Mouse (Mus musculus) midbrain, embryonic 16.5 days (tissue): ENCODE measurements around the gene Cited2. TPM values are rescaled to one million over a fixed set of nuclear protein-coding genes. Genes with fewer than 3 reads are reported as not detected.

Source experiments
- ATAC-seq: fragments of 200-750 bp; cut with Nextera tagmentation; 2 replicates; pipeline ENCODE4 v1.8.0; 2017; ENCODE audit warnings: moderate TSS enrichment
- H3K27ac ChIP-seq: fragments of 300-500 bp; sonication (generic); 2 replicates; pipeline ENCODE4 v1.5.1; 2014; ENCODE audit warnings: mild to moderate bottlenecking, low read length, mixed read lengths
- H3K27me3 ChIP-seq: fragments of 300-500 bp; sonication (generic); 2 replicates; pipeline ENCODE4 v1.6.1; 2014; ENCODE audit warnings: low read depth, low read length, mixed read lengths; ENCODE audit not compliant: control insufficient read depth, insufficient read depth
- H3K36me3 ChIP-seq: fragments of 300-500 bp; sonication (generic); 2 replicates; pipeline ENCODE4 v1.6.1; 2014; ENCODE audit warnings: mild to moderate bottlenecking, low read length, moderate library complexity, mixed read lengths; ENCODE audit not compliant: control insufficient read depth, insufficient read depth
- H3K4me1 ChIP-seq: fragments of 300-500 bp; sonication (generic); 2 replicates; pipeline ENCODE4 v1.6.1; 2014; ENCODE audit warnings: mild to moderate bottlenecking, low read length, mixed read lengths; ENCODE audit not compliant: control insufficient read depth, insufficient read depth
- H3K4me2 ChIP-seq: fragments of 300-500 bp; sonication (generic); 2 replicates; pipeline ENCODE4 v1.6.1; 2014; ENCODE audit warnings: mild to moderate bottlenecking, low read length, mixed read lengths
- H3K4me3 ChIP-seq: fragments of 300-500 bp; sonication (generic); 2 replicates; pipeline ENCODE4 v1.5.1; 2014; ENCODE audit warnings: low read depth, mild to moderate bottlenecking, low read length, moderate library complexity, mixed read lengths
- H3K9ac ChIP-seq: fragments of 300-500 bp; sonication (generic); 2 replicates; pipeline ENCODE4 v1.6.1; 2014; ENCODE audit warnings: low read depth, low read length, mixed read lengths
- H3K9me3 ChIP-seq: fragments of 300-500 bp; sonication (generic); replicated peaks from 2 replicates; pipeline ENCODE4 v1.6.1; 2014; ENCODE audit warnings: mild to moderate bottlenecking, low read length, mixed read lengths; ENCODE audit not compliant: control insufficient read depth, poor library complexity, severe bottlenecking
- WGBS: fragments of 180-500 bp; shearing (Covaris S2); extraction: QIAGEN DNeasy Blood & Tissue Kit; methylation state at CpG from one replicate; pipeline ENCODE4 v1.1.7; 2014; 5-methylcytosine and 5-hydroxymethylcytosine counted together
- polyA plus RNA-seq: library from polyadenylated mRNA; unstranded; fragments of >200 nt; fragmentation: Nextera tagmentation; extraction: Ambion mirVana; gene quantifications from 2 replicates; pipeline ENCODE4 v1.2.1, GENCODE M21; 2015

Cited2 gene
- polyA plus RNA-seq, 1 experiment from 2014 or later = 59.7 TPM

DNA sequence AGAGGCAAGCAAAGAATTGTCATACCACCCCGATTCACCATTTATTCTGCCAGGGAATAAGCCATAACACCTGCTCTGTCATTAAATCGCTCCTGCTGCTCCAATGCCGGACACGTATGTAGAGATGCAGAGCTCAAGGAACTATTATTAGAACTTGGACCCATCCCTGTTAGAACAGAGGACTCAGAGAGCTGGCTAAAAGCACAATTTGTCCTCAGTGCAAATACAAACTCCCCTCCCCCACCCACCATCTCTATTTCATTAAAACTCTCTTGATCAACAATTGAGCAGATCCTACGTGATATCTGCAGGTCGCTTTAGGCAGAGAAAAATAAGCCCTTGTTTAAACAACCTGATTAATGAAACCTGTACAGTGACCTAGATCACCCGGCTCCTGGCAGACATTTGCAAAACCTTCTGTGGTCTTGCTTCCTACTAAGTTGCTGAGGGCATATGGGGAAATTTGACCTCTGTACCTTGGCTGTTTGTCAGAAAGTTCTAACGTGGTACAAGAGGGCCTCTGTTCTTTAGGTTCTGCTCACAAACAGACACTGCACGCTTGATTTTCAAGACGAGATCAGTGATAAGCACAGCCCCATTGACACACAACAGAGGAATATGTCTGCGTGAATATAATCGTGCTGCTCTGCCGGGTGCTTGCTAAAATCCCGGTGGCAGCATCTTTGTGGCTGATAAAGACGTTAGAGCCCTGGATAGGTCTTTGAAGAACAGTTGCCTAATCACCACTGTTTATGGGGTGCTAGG, 4.3 kb downstream of the Cited2 start:
- no peak for ATAC-seq
- Histone ChIP-seq H3K9me3 (no peaks in the 10 kb centered on the region), H3K9ac (peak overlapping the region; percentile 53), H3K27me3 (no peaks in the 10 kb centered on the region), H3K4me2 (peak overlapping the region; percentile 75), H3K36me3 (no peaks in the 10 kb centered on the region), H3K4me1 (peaks cover 29% of the 10 kb centered on the region), H3K4me3 (peak overlapping the region; percentile 37), H3K27ac (peak overlapping the region; percentile 63)
- WGBS = 8% methylated on average over 15 of the region's 15 CpGs

GRCm38 (mm10) chr10:17727926-17728279, 4.9 kb downstream of the Cited2 start:
- peak overlapping the region; percentile 63 for H3K27ac ChIP-seq

DNA sequence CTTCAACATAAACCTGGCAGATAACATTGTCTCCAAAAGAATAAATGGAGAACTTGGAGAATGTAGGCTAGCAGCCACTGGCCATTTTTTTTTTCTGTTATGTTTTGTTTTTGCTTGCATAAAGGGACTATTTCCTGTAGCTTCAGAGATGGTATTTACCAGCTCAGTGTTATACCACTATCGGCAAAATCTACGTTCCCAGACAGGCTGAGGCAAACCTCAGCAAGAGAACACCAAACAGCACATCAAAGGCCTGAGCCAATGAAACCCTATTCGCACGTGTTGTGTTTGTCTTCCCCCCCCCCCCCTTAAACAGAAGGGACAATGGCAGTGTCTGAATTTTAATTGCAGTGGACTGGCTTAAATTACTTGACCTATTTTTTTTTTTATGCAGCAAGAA, 5.7 kb downstream of the Cited2 start:
- 33% methylated on average over 4 of the region's 4 CpGs for WGBS
- ATAC-seq = no peak
- H3K4me1 ChIP-seq = peaks cover 29% of the 10 kb centered on the region
- no peaks in the 10 kb centered on the region for H3K9me3 ChIP-seq
- H3K36me3 ChIP-seq = no peaks in the 10 kb centered on the region
- H3K4me2 ChIP-seq = no peak overlapping the region
- no peak overlapping the region for H3K9ac ChIP-seq
- no peak overlapping the region for H3K27ac ChIP-seq
- no peaks in the 10 kb centered on the region for H3K27me3 ChIP-seq
- H3K4me3 ChIP-seq = no peak overlapping the region

More at GRCm38 (mm10) chr10:17727926-17728279, 4.9 kb downstream of the Cited2 start:
- no peak for ATAC-seq
- Histone ChIP-seq H3K27me3 (no peaks in the 10 kb centered on the region), H3K36me3 (no peaks in the 10 kb centered on the region), H3K4me2 (peak overlapping the region; percentile 75), H3K4me3 (peak overlapping the region; percentile 37), H3K4me1 (peaks cover 29% of the 10 kb centered on the region), H3K9ac (peak overlapping the region; percentile 53; the same call in 1 of the 2 replicates), H3K9me3 (no peaks in the 10 kb centered on the region)
- WGBS = 6% methylated on average over 5 of the region's 5 CpGs

GRCm38 (mm10) chr10:17729476-17729875, 6.5 kb downstream of the Cited2 start:
- no peak for ATAC-seq
- WGBS = 61% methylated on average over 6 of the region's 6 CpGs
- no peaks in the 10 kb centered on the region for H3K36me3 ChIP-seq

DNA sequence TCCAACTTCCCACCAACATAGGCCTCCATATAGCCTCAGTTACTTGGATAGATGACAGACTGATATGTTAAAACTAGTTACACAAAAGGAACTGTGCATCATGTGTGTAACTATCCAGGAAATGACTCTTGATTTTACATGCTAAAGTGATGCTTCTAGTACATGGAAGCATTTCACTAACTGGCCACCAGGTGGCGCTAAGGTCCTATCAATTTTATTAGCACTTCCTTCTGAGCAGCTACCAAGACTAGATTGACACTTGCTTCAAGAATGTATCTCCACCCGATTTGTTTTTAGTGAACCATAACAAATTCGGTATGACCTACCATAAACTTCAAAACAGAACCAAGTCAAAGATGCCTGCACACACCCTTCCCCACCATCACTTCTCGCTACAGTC, 10.0 kb downstream of the Cited2 start:
- no peak overlapping the region for H3K27ac ChIP-seq
- no peaks in the 10 kb centered on the region for H3K9me3 ChIP-seq
- no peak overlapping the region for H3K4me3 ChIP-seq
- H3K4me1 ChIP-seq = peaks cover 3% of the 10 kb centered on the region
- no peaks in the 10 kb centered on the region for H3K27me3 ChIP-seq
- H3K4me2 ChIP-seq = no peak overlapping the region
- no peak for ATAC-seq
- WGBS = 13% methylated on average over 4 of the region's 4 CpGs
- H3K9ac ChIP-seq = no peak overlapping the region
- no peaks in the 10 kb centered on the region for H3K36me3 ChIP-seq

More at GRCm38 (mm10) chr10:17729476-17729875, 6.5 kb downstream of the Cited2 start:
- H3K27me3 ChIP-seq = no peaks in the 10 kb centered on the region
- no peak overlapping the region for H3K4me3 ChIP-seq
- H3K4me2 ChIP-seq = no peak overlapping the region
- H3K4me1 ChIP-seq = peaks cover 29% of the 10 kb centered on the region
- H3K9ac ChIP-seq = no peak overlapping the region
- no peak overlapping the region for H3K27ac ChIP-seq
- no peaks in the 10 kb centered on the region for H3K9me3 ChIP-seq

DNA sequence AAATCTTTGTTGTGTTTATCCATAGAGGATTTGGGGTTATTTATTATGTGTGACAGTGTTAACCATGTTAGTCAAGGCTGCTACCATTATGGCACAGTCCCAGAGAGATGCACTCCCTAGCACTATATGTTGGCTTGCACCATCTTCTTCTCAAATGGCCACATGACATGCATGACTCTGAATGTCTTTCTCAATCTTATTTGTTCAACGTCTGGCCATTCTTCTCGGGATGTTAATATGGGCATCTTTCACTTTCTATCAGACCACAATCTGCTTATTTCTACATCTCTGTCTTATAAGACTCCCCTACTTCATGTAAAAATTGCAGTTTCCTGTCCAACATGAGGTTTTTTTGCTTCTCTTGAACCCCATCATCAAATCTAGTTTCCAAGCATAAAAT, 19.6 kb downstream of the Cited2 start:
- Histone ChIP-seq H3K27ac (no peak overlapping the region), H3K27me3 (no peaks in the 10 kb centered on the region), H3K4me1 (no peaks in the 10 kb centered on the region), H3K36me3 (no peaks in the 10 kb centered on the region), H3K4me2 (no peak overlapping the region), H3K9ac (no peak overlapping the region), H3K9me3 (no peaks in the 10 kb centered on the region), H3K4me3 (no peak overlapping the region)
- WGBS = 96% methylated on average over 2 of the region's 2 CpGs
- ATAC-seq = no peak

DNA sequence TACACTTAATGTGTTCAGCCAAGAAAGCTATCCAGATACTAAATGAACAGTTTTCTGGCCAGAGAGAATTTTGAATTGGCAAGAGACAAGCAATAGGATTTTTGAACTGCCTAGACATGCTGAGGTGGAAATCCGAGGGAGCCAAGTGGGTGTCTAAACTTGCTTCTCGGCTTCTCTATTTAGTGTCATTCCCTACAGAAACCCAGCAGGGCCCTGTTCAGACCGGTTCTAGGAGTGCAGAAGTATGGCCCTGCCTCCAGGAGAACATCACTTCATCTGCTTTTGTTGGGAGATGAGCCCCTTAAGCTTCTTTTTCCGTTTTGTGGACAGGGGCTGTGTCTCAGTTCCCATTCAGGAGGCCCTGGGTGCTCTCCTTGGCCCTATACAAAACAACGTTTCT, 29.5 kb downstream of the Cited2 start:
- Histone ChIP-seq H3K4me2 (no peak overlapping the region), H3K4me1 (no peaks in the 10 kb centered on the region), H3K27ac (no peak overlapping the region), H3K4me3 (no peak overlapping the region), H3K9me3 (no peaks in the 10 kb centered on the region), H3K9ac (no peak overlapping the region), H3K27me3 (no peaks in the 10 kb centered on the region), H3K36me3 (no peaks in the 10 kb centered on the region)
- 76% methylated on average over 5 of the region's 5 CpGs for WGBS
- ATAC-seq = no peak

- WGBS = 94% methylated on average over 3 of the region's 3 CpGs
- ATAC-seq = no peak
- H3K27ac ChIP-seq = no peak overlapping the region
- no peak overlapping the region for H3K9ac ChIP-seq
- H3K36me3 ChIP-seq = no peaks in the 10 kb centered on the region
- no peak overlapping the region for H3K4me3 ChIP-seq
- H3K4me1 ChIP-seq = no peaks in the 10 kb centered on the region
- H3K27me3 ChIP-seq = no peaks in the 10 kb centered on the region
- H3K9me3 ChIP-seq = no peaks in the 10 kb centered on the region
- H3K4me2 ChIP-seq = no peak overlapping the region
Measured at GRCm38 (mm10) chr10:17759772-17760171, 36.8 kb downstream of the Cited2 start.

GRCm38 (mm10) chr10:17760750-17761613, 38.0 kb downstream of the Cited2 start:
- WGBS = 67% methylated on average over 9 of the region's 9 CpGs

More at GRCm38 (mm10) chr10:17760750-17761613, 38.0 kb downstream of the Cited2 start:
- H3K4me1 ChIP-seq = no peaks in the 10 kb centered on the region
- no peak overlapping the region for H3K4me3 ChIP-seq
- no peaks in the 10 kb centered on the region for H3K27me3 ChIP-seq
- H3K9ac ChIP-seq = no peak overlapping the region
- ATAC-seq = no peak
- H3K27ac ChIP-seq = no peak overlapping the region
- H3K36me3 ChIP-seq = no peaks in the 10 kb centered on the region
- H3K9me3 ChIP-seq = no peaks in the 10 kb centered on the region
- no peak overlapping the region for H3K4me2 ChIP-seq
